In genomic region chr3:97275708-97276107, GRCm38 (mm10) we compare ENCODE assay signal across 22 mouse cellular contexts. TPM values are rescaled to one million over a fixed set of nuclear protein-coding genes. Genes with fewer than 3 reads are reported as not detected.
DNase-seq lines count a peak whose midpoint lies in the region; ATAC-seq and TF ChIP-seq lines count a peak whose summit lies in the region.
"Had no signal": no experiment of that assay in that cellular context is flagged by ENCODE, and none has a peak within 500 bp of the region (broad histone marks: within the 10 kb centered on the region; RNA-seq: fewer than 3 reads in every experiment).

No protein-coding gene starts in this region.

- WGBS in heart, embryonic 10.5 days, result 63% methylated on average over 5 of the region's 5 CpGs
- WGBS in liver, postnatal 0 days (ENCODE audit: insufficient replicate concordance), result 70% methylated on average over 5 of the region's 5 CpGs
- WGBS in liver, embryonic 11.5 days, result 63% methylated on average over 5 of the region's 5 CpGs
- 61% methylated on average over 5 of the region's 5 CpGs for WGBS in heart, postnatal 0 days

- intact Hi-C loops in heart, postnatal 36 days (cut with DNase I), result no loop called here

- no peak for DNase-seq in heart, embryonic 10.5 days (ENCODE audit: low spot score)
- DNase-seq in heart, postnatal 36 days, result no peak
- DNase-seq in kidney, adult 18-20 months, result peak; percentile 7
- no peak for DNase-seq in kidney, postnatal 25 days
- peak; percentile 37 for DNase-seq in liver, postnatal 0 days
- DNase-seq in liver, embryonic 11.5 days (ENCODE audit: low spot score), result no peak
- DNase-seq in heart, postnatal 0 days (ENCODE audit: low spot score), result no peak
- no peak for DNase-seq in thymus, postnatal 4 days
- DNase-seq: adrenal gland, postnatal 25 days; cerebellum, adult 11 months; cerebellum, postnatal 10 days; kidney, adult 9 months; right cerebral cortex, postnatal 4 days; thymus, adult 2 months had no signal

- H3K4me1 ChIP-seq in heart, embryonic 10.5 days, result peaks cover 54% of the 10 kb centered on the region
- peaks cover 5% of the 10 kb centered on the region; the same call in 1 of the 2 replicates for H3K4me1 ChIP-seq in liver, postnatal 0 days (ENCODE audit: insufficient read depth)
- no peaks in the 10 kb centered on the region for H3K4me1 ChIP-seq in liver, embryonic 11.5 days (replicated peaks; ENCODE audit: control insufficient read depth, insufficient read depth, low read length)
- H3K4me1 ChIP-seq in heart, postnatal 0 days (ENCODE audit: control insufficient read depth, insufficient read depth), result peaks cover 19% of the 10 kb centered on the region

- no peaks in the 10 kb centered on the region for H3K9me3 ChIP-seq in heart, embryonic 10.5 days
- no peaks in the 10 kb centered on the region for H3K9me3 ChIP-seq in liver, postnatal 0 days (ENCODE audit: low read length)
- H3K9me3 ChIP-seq in liver, embryonic 11.5 days (ENCODE audit: control insufficient read depth, low read length), result no peaks in the 10 kb centered on the region
- no peaks in the 10 kb centered on the region for H3K9me3 ChIP-seq in heart, postnatal 0 days (replicated peaks; ENCODE audit: control insufficient read depth, low read length)
- H3K9me3 ChIP-seq: embryonic facial prominence, embryonic 12.5 days; forebrain, embryonic 13.5 days; G1E; limb, embryonic 15.5 days; midbrain, embryonic 12.5 days; neural tube, embryonic 12.5 days had no signal

- no peaks in the 10 kb centered on the region for H3K27me3 ChIP-seq in heart, embryonic 10.5 days (ENCODE audit: insufficient read depth, poor library complexity, severe bottlenecking)
- H3K27me3 ChIP-seq in liver, postnatal 0 days (ENCODE audit: insufficient read depth, low read length), result no peaks in the 10 kb centered on the region
- no peaks in the 10 kb centered on the region for H3K27me3 ChIP-seq in liver, embryonic 11.5 days (replicated peaks; ENCODE audit: control insufficient read depth, insufficient read depth, low read length)
- H3K27me3 ChIP-seq in heart, postnatal 0 days (ENCODE audit: control insufficient read depth, insufficient read depth, low read length), result no peaks in the 10 kb centered on the region
- H3K27me3 ChIP-seq: embryonic facial prominence, embryonic 12.5 days; forebrain, embryonic 13.5 days; limb, embryonic 15.5 days; midbrain, embryonic 12.5 days; neural tube, embryonic 12.5 days had no signal

- TF ChIP-seq EP300 in liver, postnatal 0 days (IDR thresholded peaks at IDR 0.05; ENCODE audit: low read depth), result no peak
- no peak for TF ChIP-seq EP300 in heart, postnatal 0 days (IDR thresholded peaks at IDR 0.05; ENCODE audit: low read depth)

- H3K36me3 ChIP-seq in heart, embryonic 10.5 days, result peaks cover 5% of the 10 kb centered on the region; the same call in 1 of the 2 replicates
- no peaks in the 10 kb centered on the region for H3K36me3 ChIP-seq in liver, postnatal 0 days (replicated peaks; ENCODE audit: insufficient read depth, low read length)
- H3K36me3 ChIP-seq in liver, embryonic 11.5 days (ENCODE audit: control insufficient read depth, insufficient read depth, low read length), result no peaks in the 10 kb centered on the region
- no peaks in the 10 kb centered on the region for H3K36me3 ChIP-seq in heart, postnatal 0 days (replicated peaks; ENCODE audit: control insufficient read depth, insufficient read depth, low read length)
- H3K36me3 ChIP-seq: G1E; limb, embryonic 15.5 days had no signal

- peak overlapping the region; percentile 22; the same call in 1 of the 2 replicates for H3K4me2 ChIP-seq in liver, postnatal 0 days (ENCODE audit: low read depth, low read length)
- H3K4me2 ChIP-seq in liver, embryonic 11.5 days, result no peak overlapping the region
- peak overlapping the region; percentile 22; the same call in 1 of the 2 replicates for H3K4me2 ChIP-seq in heart, postnatal 0 days (ENCODE audit: low read depth, low read length)
- H3K4me2 ChIP-seq: embryonic facial prominence, embryonic 12.5 days; forebrain, embryonic 13.5 days; limb, embryonic 15.5 days; midbrain, embryonic 12.5 days; neural tube, embryonic 12.5 days had no signal

- peak overlapping the region; percentile 74 for H3K27ac ChIP-seq in heart, embryonic 10.5 days
- peak overlapping the region; percentile 74 for H3K27ac ChIP-seq in liver, postnatal 0 days (ENCODE audit: low read depth)
- H3K27ac ChIP-seq in liver, embryonic 11.5 days (ENCODE audit: low read depth, low read length), result no peak overlapping the region
- H3K27ac ChIP-seq in heart, postnatal 0 days (ENCODE audit: low read depth), result peak overlapping the region; percentile 60
- H3K27ac ChIP-seq: embryonic facial prominence, embryonic 12.5 days; forebrain, embryonic 13.5 days; limb, embryonic 15.5 days; midbrain, embryonic 12.5 days; neural tube, embryonic 12.5 days had no signal

- H3K4me3 ChIP-seq in heart, embryonic 10.5 days, result no peak overlapping the region; the same call in 1 of the 2 replicates
- H3K4me3 ChIP-seq in liver, postnatal 0 days (ENCODE audit: low read depth, low read length), result no peak overlapping the region
- no peak overlapping the region for H3K4me3 ChIP-seq in liver, embryonic 11.5 days (ENCODE audit: low read depth, low read length)
- H3K4me3 ChIP-seq in heart, postnatal 0 days (ENCODE audit: low read depth, low read length), result no peak overlapping the region
- H3K4me3 ChIP-seq: embryonic facial prominence, embryonic 12.5 days; erythroblast, embryonic 14.5 days; forebrain, embryonic 13.5 days; limb, embryonic 15.5 days; midbrain, embryonic 12.5 days; neural tube, embryonic 12.5 days had no signal

- TF ChIP-seq CTCF in liver, postnatal 0 days (IDR thresholded peaks at IDR 0.05; ENCODE audit: low read depth), result no peak
- no peak for TF ChIP-seq CTCF in heart, postnatal 0 days (IDR thresholded peaks at IDR 0.05; ENCODE audit: low read depth)

- no peak overlapping the region for H3K9ac ChIP-seq in liver, postnatal 0 days (replicated peaks)
- no peak overlapping the region for H3K9ac ChIP-seq in liver, embryonic 11.5 days (ENCODE audit: low read depth, low read length)
- no peak overlapping the region for H3K9ac ChIP-seq in heart, postnatal 0 days (replicated peaks; ENCODE audit: low read depth, low read length)
- H3K9ac ChIP-seq: embryonic facial prominence, embryonic 12.5 days; forebrain, embryonic 13.5 days; limb, embryonic 15.5 days; midbrain, embryonic 12.5 days; neural tube, embryonic 12.5 days had no signal

- ATAC-seq in liver, postnatal 0 days, result peak; percentile 22; the same call in 1 of the 2 replicates
- no peak for ATAC-seq in liver, embryonic 11.5 days (replicated peaks; ENCODE audit: low FRiP score)
- ATAC-seq in heart, postnatal 0 days (ENCODE audit: insufficient read depth, low read depth), result no peak
- ATAC-seq: forebrain, embryonic 13.5 days; hindbrain, embryonic 16.5 days had no signal

RNA-seq across cellular contexts. Expression of gene Bcl9, which starts 22.0 kb away (rescaled TPM):
- polyA plus RNA-seq in heart, embryonic 10.5 days (2016; fragmentation: Nextera tagmentation; extraction: Ambion mirVana), result 37.2 and 45.9 TPM in 2 replicates
- 10 to 100 TPM; 20.2 to 28.6 TPM for total RNA-seq in heart, postnatal 36 days (2021)
- 3.7 and 4.5 TPM in 2 replicates for polyA plus RNA-seq in liver, postnatal 0 days (2015; fragmentation: Nextera tagmentation; extraction: Ambion mirVana)
- 17.9 and 21.3 TPM in 2 replicates for polyA plus RNA-seq in liver, embryonic 11.5 days (2014; fragmentation: Nextera tagmentation; extraction: Ambion mirVana)
- 15.7 and 24.7 TPM in 2 replicates for total RNA-seq in heart, postnatal 0 days (2014; rRNA removed; ENCODE audit: low replicate concordance)
- 22.7 TPM in 2 replicates for polyA plus RNA-seq in heart, postnatal 0 days (2015; fragmentation: Nextera tagmentation; extraction: Ambion mirVana)

Comparison
In these comparisons a context has a peak if more than half of its experiments do, and no peak if none do; other contexts are left out.
1. DNase-seq: peak in kidney, adult 18-20 months (single experiment) and liver, postnatal 0 days (single experiment); none in heart, embryonic 10.5 days (single experiment), heart, postnatal 36 days (0 of 2), kidney, postnatal 25 days (0 of 2), liver, embryonic 11.5 days (single experiment), heart, postnatal 0 days (single experiment) and thymus, postnatal 4 days (single experiment).